Mouse (Mus musculus): Measurements from ENCODE around the gene Rad54l.

Rad54l gene

DNA sequence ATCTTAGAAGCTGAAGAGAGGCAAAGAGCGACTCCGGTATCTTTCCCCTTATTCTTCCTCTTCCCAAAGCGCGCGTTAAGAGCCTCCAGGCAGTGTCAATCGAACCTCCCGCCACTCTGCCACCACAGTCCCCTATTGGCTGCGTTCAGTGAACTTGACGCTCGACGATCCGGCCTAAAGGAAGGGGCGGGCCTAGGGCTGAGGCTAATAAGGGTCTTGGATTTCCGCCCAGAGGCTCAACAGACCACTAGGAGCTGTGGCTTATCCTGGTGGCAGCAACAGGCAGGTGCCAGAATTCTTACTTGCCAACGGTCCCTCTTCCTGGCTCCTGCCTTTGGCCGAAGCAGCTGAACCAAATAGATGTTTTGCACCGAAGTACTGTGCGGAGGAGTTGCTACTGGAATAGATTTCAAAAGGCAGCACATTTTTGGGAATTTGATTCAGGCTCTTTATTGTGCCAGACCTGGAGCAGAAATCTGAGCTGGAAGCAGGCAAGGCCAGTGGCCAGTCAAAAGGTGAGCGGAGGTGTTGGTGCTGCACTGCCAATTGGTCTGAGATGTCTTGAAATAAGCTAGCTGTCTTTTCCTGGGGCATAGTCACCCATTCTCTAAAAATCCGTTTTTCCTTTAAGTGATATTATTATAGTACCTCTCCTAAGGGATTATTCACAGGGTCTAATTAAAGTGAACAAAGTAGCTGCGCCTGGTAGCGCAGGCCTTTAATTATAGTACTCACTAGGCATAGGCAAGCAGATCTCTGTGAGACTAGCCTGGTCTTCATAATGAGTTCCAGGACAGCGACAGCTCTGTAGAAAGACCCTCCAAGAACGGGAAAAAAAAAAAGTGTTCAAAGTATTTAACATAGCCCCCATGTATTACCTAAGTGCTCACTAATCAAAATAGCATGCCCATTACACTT lies at the start of gene Rad54l, which contains the start of gene Pomgnt1:
Gene Rad54l (minus strand): TSS at position 89 of the 918 bp plus-strand sequence.
Gene Pomgnt1 (plus strand): TSS at position 239 of the 918 bp plus-strand sequence.
- DNase-seq (ENCODE audit: low spot score in 2 of 2) = peak; percentile 83 to 89

DNA sequence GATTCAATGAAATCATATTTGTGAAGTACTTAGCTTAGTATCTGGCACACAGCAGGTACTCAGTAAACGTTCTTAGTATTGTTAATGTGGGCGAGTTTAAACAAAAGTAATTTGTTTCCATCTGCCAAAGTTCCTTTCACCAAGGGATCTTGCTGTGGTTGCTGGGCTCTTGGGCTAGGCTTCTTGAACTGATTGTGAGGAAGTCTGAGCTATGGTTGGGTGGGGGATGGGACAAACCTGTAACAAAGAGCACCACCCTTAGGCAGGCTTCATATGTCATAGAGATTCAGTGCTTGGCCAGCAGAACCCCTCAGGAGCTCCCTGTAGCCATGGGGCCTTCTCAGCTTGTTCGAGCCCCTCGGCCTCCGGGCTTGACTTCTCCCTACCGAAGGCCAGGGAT lies 49.6 kb upstream of the Rad54l start, which contains the start of the genes 1700042G07Rik and Gm49337:
Gene 1700042G07Rik (plus strand): TSS at position 301 of the 400 bp plus-strand sequence.
Gene Gm49337 (plus strand): TSS at position 313 of the 400 bp plus-strand sequence.
- no peak for DNase-seq (ENCODE audit: low spot score in 2 of 2)

DNA sequence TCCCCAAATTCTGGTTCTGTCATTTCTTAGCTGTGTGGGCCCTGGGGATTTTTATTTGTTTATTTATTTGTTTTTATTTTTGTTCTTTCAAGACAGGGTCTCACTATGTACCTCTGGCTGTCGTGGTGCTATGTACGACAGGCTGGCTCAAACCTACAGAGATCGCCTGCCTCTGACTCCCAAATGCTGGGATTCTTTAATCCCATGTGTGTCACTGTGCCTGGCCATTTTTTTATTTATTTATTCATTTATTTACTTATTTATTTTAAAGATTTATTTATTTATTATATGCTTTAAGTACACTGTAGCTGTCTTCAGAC lies 45.8 kb upstream of the Rad54l start:
- no peak for DNase-seq (ENCODE audit: low spot score in 2 of 2)

DNA sequence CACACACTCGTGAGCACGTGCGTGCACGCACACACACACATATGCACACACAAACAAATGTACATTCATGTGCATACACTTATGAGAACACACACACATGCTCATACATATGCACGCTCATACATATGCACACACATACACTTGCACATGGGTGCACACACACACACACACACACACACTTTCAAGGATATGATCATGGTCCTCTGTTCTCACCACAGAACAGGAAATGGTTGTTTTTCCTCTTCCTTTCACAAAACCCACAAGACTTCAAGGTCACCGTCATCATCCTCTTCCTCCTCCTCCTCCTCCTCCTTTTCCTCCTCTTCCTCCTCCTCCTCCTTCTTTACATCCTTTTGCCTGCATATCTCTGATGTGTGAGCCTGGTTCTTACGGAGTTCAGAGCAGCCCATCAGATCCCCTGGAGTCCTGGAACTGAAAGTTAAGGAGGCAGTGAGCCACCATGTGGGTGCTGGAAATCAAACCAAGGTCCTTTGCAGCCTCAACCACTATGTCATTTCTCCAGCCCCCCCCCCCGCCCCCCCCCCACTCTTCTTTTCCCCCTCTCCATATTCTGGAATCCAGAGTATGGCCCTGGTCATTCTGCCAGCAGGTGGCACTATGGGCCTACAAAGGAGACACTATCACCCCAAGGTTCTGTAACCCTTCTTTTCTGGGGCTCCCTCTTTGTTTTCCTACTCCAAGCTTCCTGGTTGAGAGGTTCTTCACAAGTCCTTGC lies 45.3 kb upstream of the Rad54l start:
- DNase-seq (ENCODE audit: low spot score in 2 of 2) = peak; percentile 56 to 83

DNA sequence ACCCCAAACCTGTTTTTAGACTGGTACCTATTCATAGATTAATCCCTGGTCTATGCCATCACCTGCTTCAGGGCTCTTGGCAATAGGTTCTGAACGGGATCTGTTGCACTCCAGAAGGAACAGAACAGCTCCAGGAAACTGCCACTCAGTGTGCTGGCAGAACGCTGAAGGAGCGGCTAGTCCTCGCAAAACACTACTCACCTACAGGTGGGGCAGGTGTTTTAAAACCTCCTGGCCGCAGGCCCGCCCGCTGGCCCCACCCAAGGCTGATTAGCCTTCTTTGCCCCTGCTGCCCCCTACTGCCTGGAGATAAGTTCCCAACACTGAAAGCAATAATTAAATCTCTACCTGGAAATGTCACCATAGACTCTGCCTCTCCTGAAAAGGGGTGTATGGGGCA lies 43.9 kb upstream of the Rad54l start, which contains the start of gene Tspan1:
Gene Tspan1 (minus strand): TSS at position 198 of the 400 bp plus-strand sequence.
- DNase-seq (ENCODE audit: low spot score in 2 of 2) = no peak

DNA sequence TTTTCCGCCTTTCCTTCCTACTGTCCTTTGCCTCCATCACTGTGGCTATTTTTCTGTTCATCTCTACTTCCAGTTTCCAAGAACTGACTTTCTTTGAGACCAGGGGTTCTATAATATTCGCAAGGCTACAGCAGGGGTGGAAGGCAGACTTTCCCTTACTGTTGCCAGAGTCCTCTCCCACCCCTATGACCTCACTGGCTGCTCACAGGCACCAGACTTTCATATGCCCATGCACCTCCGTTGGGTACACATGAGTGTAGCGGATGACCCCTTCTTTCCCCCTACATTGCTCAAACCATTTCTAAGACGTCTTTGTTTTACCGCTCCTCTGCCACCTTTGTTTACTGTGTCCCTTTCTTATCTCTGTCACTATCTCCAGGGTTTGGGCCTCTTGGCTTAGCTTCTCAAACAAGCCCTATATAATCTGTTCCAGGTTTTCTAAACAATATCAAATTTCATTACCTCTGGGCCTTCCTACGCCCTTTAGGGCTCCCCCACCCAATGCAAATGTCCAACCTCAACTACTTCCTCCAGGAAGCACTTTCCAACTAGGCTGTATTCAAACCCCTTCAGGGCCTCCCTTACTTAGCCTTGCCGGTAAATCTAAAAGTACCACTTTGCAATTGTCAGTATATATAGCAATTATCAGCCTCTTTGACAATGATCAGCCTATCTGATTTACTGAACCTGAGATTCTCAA lies 42.4 kb upstream of the Rad54l start:
- DNase-seq (ENCODE audit: low spot score in 2 of 2) = no peak

DNA sequence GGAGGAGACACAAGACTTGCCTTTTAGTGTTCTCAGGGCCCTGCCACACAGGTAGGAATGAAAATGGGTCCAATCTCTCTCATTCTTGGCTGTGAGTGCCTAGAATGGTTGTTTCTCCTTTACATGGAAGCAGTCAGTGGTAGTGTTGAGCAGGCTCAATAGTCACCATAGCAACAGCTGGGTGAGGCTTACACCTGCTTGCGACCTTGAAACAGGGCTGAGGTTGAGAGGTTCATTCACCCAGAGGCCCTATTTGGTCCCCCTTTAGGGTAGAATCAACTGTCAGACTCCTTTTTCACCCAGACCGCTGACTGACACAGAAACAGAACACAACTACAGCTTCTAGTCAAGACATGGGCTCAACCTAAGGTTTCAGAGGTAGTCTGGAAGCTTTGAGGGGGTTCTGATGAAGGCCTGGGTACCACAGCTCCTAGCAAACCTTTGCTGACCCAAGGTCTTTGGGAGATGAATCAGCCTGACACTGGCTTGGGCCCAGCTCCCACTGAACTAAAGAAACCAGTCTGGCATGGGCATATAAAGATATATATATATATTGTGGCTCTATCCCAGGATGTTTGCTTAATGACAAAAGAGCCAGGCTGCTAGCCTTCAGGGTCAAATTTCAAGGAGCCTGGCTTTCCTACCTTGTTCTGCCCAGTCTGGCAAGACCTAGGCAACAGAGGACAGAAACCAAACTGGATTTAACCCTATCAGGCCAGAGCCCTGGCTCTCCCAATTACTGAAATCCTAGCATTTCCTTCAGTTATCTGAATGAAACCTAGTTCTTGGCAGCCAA lies 41.5 kb upstream of the Rad54l start:
- no peak for DNase-seq (ENCODE audit: low spot score in 2 of 2)

DNA sequence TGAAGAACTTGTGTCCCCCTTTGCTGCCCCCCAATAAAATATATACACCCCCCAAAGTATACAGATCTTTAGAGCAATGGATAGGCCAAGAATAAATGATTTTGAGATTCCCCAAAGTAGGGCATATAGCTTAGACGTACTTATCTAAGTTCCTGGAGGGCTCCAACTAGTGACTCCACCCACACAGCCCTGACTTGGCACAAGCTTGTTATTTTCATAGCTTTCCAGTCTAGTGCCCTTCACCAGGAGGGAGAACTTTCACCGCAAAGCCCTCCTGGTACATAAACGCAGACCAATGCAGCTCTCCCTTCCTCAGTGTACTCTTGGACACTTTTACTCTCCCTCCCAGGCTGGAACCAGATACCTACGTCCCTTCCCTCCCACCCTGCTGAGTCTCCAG lies 38.7 kb upstream of the Rad54l start:
- DNase-seq (ENCODE audit: low spot score in 2 of 2) = no peak

DNA sequence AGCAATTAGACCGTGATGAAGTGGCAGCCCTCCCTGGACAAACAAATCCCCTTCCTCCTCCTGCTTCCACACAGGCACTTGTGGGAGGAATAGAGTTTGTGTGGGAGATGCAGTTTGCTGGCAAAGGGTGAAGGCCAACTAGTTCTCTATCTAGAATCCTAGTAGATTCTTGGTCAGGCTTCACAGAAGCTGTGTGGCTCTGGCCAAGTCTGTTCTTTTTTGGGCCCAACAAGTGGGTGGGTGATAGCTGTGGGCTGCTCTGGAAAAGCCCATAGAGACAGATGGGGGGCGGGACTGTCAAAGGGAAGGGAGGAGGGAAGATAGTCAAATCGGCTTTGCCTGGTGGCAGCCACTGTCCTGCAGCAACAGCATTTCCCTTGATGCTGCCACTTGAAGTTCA lies 37.3 kb upstream of the Rad54l start:
- no peak for DNase-seq (ENCODE audit: low spot score in 2 of 2)

DNA sequence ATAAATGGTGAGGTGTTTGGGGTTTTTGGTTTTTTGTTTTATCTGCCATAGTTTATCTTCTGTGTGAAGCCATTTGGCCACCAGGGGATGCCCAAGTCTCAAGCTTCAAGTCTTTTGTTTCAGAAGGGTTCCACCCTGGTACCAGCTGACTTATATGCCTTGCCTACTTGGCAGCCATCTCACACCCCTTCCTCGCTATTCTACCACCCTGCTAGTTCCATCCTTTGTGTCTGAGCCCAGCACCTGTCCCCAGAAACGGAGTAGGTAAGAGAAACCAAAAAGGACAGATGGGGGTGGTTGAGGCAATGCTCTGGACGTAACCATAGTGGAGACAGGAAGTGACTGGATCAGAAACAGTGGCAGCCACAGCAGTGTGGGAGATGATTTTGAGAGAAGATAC lies 36.4 kb upstream of the Rad54l start:
- no peak for DNase-seq (ENCODE audit: low spot score in 2 of 2)

DNA sequence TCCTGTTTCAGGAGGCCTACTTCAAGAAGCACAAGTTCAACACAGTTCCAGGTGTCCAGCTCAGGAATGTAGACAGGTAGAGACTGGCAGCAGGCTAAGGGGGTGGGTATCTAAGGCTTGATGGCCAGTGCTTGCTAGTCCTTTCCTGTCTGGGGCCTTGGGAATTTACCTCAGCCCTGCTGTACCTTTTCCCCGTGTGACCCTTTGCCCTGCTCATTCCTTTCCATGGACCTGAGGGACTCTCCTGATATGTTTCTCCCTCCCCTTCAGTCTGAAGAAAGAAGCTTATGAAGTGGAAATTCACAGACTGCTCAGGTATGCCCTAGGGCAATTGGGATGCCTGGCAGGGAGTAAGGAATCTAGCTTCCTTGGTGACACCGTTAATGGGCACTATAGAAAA lies 34.4 kb upstream of the Rad54l start:
- DNase-seq (ENCODE audit: low spot score in 2 of 2) = no peak

DNA sequence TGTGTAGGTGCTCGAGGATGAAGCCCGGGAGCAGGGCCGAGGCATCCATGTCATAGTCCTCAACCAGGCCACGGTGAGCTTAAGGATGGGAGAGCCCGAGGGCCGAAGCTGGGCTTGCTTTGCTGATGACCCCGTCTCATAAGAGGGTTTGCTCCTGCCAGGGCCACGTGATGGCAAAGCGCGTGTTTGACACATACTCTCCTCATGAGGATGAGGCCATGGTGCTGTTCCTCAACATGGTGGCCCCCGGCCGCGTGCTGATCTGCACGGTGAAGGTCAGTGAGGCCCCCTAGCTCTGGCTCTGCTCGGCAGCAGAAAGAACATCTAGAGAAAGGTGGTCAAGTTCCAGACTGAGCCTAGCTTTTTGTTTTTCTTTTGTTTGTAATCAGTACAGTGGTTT lies 29.2 kb upstream of the Rad54l start:
- no peak for DNase-seq (ENCODE audit: low spot score in 2 of 2)

DNA sequence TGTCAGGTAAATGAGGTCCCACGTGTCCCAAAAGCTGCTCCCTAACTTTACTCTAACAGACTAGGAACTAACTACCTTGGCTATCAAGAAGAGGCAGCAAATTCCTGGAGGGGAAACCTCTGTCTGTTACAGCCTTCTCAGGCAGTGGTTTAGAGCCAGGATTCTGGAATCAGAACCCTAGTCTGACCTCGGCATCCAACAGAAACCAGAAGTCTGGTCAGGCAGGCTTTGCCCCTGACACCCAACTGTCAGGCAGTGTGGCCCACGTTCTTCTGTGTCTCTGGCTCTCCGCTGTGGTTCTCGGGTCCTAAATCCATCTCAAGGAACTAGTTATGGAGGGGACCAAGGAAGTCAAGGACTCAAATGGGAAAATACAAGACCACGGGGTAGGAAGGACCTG lies 27.7 kb upstream of the Rad54l start, which contains the start of gene Lurap1:
Gene Lurap1 (minus strand): TSS at position 101 of the 400 bp plus-strand sequence.
- DNase-seq (ENCODE audit: low spot score in 2 of 2) = no peak

DNA sequence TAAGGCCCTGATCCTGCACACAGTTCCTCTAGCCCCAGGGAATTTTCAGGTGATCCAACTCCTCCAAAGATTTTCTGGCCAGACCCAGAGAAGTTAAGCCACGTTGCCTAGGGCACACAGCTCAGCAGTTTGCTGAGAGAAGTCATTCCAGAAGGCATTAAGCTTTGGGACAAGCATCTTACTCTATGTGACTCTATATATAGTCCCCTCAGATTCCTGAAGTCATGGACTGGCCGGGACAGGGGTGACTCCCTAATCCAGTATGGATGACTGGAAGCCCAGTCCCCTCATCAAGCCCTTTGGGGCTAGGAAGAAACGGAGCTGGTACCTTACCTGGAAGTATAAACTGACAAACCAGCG lies 27.4 kb upstream of the Rad54l start:
- no peak for DNase-seq (ENCODE audit: low spot score in 2 of 2)

DNA sequence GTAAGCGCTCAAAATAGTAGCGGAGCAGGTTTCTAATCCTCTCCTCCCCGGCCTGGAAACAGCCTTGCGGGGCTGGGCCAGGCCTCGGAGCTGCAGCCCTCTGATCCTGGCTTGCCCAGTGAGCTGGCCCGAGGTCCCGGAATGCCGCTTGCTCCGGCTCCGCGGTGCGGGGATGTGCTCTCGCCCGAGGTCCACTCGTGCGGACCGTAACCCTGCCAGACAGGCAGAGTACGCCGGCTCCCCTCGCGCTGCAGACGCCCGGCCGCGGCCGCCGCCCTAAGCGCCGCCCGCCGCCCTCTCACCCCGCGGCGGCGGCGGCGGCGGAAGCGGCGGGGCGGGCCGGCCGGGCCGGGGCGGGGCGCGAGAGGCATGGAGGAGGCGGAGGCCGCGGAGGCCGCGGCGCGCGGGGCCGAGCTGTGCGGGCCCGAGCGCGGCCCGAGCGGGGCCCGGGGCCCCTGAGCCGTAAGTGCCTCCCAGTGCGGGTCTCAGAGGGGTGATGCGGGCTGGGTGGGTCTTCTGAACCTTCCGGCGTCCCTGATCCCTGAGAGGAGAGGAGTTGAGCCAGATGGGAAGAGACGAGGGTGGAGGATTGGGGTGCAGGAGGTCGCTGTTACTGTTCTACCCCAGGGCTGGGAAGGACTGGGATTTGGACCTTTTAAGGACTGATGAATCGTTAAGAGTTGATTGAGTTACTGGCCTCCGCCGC lies 26.8 kb upstream of the Rad54l start:
- DNase-seq (ENCODE audit: low spot score in 2 of 2) = peak; percentile 71 to 89

DNA sequence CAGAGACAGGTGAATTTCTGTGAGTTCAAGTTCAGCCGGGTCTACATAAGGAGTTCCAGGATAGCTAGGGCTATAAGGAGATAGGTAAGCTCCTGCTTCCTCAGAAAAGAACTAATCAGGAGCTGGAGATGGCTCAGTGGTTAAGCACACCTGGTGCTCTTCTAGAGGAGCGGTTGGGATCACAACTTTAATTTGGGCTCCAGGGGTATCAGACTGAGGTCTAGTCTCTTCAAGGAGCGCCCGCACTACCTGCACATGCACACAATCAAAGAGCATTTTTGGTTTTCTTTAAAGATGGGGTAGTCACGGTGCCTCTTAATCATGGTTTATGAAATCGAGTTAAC lies 26.3 kb upstream of the Rad54l start:
- no peak for DNase-seq (ENCODE audit: low spot score in 2 of 2)

DNA sequence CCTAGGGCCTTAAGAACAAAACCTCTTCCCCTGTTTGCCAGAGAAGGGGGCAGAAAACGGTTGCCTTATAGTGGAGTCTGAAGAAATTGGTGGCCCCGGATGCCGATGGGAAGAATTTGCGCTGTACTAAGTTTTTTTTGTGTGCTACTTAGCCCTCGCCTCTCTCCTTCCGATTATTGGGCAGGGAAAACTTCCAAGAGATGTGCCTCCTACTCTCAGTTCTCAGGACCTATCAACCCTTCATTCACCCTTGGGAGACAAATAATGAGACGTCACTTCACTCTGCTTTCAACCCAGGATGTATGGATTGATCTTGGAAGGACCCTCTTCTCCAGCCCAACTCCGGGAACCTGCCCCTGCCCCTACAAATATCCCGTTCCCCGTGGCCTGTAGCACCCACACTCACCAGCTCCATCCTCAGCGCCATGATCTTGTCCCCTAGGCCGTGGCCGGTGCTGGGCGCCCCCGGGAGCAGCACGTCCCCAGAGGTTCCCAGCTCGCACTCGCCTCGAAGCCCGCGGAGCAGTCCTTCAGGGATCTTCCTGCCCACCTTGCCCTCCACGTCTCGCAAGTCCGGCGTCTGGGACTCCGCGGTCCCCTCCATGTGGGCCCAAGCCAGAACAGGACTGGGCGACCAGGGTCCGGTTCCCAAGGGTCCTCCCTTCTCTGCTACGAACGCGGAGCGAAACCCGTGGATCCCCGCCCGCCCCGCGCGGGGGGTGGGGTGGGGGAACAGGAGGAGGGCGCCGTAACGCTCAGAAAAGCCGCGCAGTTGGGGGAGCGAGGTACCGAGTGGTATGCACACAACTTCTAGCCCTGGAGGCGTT lies 20.6 kb upstream of the Rad54l start:
- peak; percentile 37 to 71 for DNase-seq (ENCODE audit: low spot score in 2 of 2)

DNA sequence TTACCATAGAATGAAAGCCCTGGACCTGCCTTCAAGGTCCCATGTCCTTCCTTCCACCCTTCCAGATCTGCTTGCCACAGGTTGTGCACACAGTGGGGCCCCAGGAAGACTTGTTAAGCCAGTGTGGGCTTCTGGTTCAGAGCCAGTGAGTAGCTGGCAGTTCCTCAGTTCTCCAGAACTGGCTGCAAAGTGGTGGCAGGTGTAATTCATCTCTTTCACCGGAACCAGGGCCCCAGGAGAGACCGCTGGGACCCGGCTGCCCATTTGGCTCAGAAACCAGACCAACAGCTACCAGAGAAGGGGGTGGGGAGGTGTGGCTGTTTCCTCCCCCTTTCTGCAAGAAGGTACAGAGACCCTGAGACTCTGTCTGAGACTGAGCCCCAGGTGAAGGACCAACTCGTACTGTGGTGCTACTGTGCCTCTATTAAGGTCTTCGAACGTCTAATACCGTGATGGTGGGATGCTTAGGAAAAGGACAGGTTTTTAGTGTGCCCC lies 19.9 kb upstream of the Rad54l start:
- no peak for DNase-seq (ENCODE audit: low spot score in 2 of 2)

DNA sequence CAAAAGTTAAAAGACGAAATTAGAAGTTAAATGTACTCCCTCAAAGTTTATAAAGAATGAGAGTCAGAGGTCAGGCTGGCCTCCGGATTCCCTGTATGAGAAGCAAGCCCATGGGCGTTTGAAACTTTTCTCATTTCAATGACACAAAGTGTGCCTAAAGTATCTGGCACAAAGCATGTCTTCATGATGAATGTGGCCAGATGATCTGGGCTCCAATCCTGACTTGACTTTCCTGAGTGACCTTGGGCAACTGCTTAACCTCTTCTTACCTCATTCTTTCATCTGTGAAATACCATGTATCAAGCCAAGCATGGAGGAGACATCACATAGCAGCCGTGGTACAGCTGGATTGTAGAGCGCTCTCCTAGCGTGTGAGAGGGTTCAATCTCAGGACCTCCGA lies 18.8 kb upstream of the Rad54l start:
- no peak for DNase-seq (ENCODE audit: low spot score in 2 of 2)

DNA sequence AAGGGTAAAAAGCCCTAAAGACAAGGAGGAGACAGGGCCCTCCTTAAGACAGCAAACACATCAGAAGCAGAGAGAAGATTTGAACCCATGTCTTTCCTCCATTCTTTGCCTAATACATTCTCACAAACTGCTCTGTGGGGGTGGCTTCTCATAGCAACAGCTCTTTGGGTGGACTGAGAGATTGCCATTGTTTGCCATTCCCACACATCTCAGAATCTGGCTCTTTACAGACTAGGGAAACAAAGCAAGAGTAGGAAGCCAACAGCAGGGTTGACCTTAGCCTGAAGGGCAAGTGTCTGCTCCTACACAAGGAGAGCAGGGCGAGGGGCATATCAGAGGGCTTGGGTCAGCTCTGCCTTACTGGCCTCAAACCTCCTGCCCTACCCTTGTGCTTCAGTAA lies 18.2 kb upstream of the Rad54l start:
- no peak for DNase-seq (ENCODE audit: low spot score in 2 of 2)
